Mouse (Mus musculus): ENCODE measurements around the gene AC124108.1.

GRCm38 (mm10) chr1:132149410-132149809, 41.8 kb upstream of the AC124108.1 start:
- no peak for TF ChIP-seq POLR2A (IDR thresholded peaks at IDR 0.05; ENCODE audit: control insufficient read depth, low read depth, low read length)
- no peak for TF ChIP-seq CTCF (IDR thresholded peaks at IDR 0.05; ENCODE audit: control insufficient read depth, insufficient read depth, insufficient replicate concordance, low read depth, low read length)

All from testis, adult 2 months (tissue).